Mouse (Mus musculus): ENCODE measurements around the gene Uts2b. TPM values are rescaled to one million over a fixed set of nuclear protein-coding genes. Genes with fewer than 3 reads are reported as not detected.

Gene Uts2b
- polyA plus RNA-seq, 1 experiment from 2014 or later: 0.27 TPM

GRCm38 (mm10) chr16:27389534-27390282 lies 19.7 kb upstream of the Uts2b start:
- H3K4me2 ChIP-seq (replicated peaks): peak overlapping the region; percentile 64
- H3K36me3 ChIP-seq: no peaks in the 10 kb centered on the region
- H3K27ac ChIP-seq: peak overlapping the region; percentile 97
- WGBS: 24% methylated on average over 7 of the region's 7 CpGs
- H3K27me3 ChIP-seq: no peaks in the 10 kb centered on the region
- peak overlapping the region; percentile 95 for H3K9ac ChIP-seq
- H3K4me1 ChIP-seq: peaks cover 18% of the 10 kb centered on the region
- peak overlapping the region; percentile 87 for H3K4me3 ChIP-seq
- no peak for ATAC-seq (ENCODE audit: insufficient number of reproducible peaks, insufficient read depth, low FRiP score, low TSS enrichment)
- no peaks in the 10 kb centered on the region for H3K9me3 ChIP-seq

- ATAC-seq (ENCODE audit: insufficient number of reproducible peaks, insufficient read depth, low FRiP score, low TSS enrichment): peak; percentile 93
- no peaks in the 10 kb centered on the region for H3K36me3 ChIP-seq
- no peaks in the 10 kb centered on the region for H3K27me3 ChIP-seq
- under 1% methylated on average over 67 of the region's 69 CpGs for WGBS
- peak within 1 kb of the TSS; percentile 87 for H3K4me3 ChIP-seq
- H3K9ac ChIP-seq: peak within 1 kb of the TSS; percentile 95
- peak within 1 kb of the TSS; percentile 97 for H3K27ac ChIP-seq
- H3K4me2 ChIP-seq (replicated peaks): peak within 1 kb of the TSS; percentile 64
- no peaks in the 10 kb centered on the region for H3K9me3 ChIP-seq
- peaks cover 18% of the 10 kb centered on the region for H3K4me1 ChIP-seq
Observed at GRCm38 (mm10) chr16:27388761-27389451, 18.9 kb upstream of the Uts2b start, which contains the start of gene Ccdc50. TSS of gene Ccdc50 (plus strand) at chr16:27388869.

GRCm38 (mm10) chr16:27387634-27388611 lies 17.9 kb upstream of the Uts2b start:
- Histone ChIP-seq H3K27me3 (no peaks in the 10 kb centered on the region), H3K9me3 (no peaks in the 10 kb centered on the region), H3K4me2 (replicated peaks) (peak overlapping the region; percentile 64), H3K4me3 (peak overlapping the region; percentile 87), H3K27ac (no peak overlapping the region; the same call in 1 of the 2 replicates), H3K4me1 (peaks cover 18% of the 10 kb centered on the region), H3K36me3 (no peaks in the 10 kb centered on the region), H3K9ac (peak overlapping the region; percentile 95; the same call in 1 of the 2 replicates)
- ATAC-seq (ENCODE audit: insufficient number of reproducible peaks, insufficient read depth, low FRiP score, low TSS enrichment): no peak
- whole genome bisulfite sequencing: 60% methylated on average over 12 of the region's 12 CpGs

GRCm38 (mm10) chr16:27386850-27387407 lies 16.9 kb upstream of the Uts2b start:
- ATAC-seq (ENCODE audit: insufficient number of reproducible peaks, insufficient read depth, low FRiP score, low TSS enrichment): no peak
- no peaks in the 10 kb centered on the region for H3K9me3 ChIP-seq
- peaks cover 18% of the 10 kb centered on the region for H3K4me1 ChIP-seq
- H3K4me2 ChIP-seq (replicated peaks): no peak overlapping the region
- no peaks in the 10 kb centered on the region for H3K27me3 ChIP-seq
- 73% methylated on average over 4 of the region's 4 CpGs for WGBS
- H3K9ac ChIP-seq: no peak overlapping the region
- no peak overlapping the region for H3K27ac ChIP-seq
- H3K4me3 ChIP-seq: no peak overlapping the region
- H3K36me3 ChIP-seq: no peaks in the 10 kb centered on the region

GRCm38 (mm10) chr16:27385649-27386048 lies 15.6 kb upstream of the Uts2b start:
- H3K4me1 ChIP-seq: peaks cover 11% of the 10 kb centered on the region

GRCm38 (mm10) chr16:27384893-27385603 lies 15.0 kb upstream of the Uts2b start:
- no peak overlapping the region for H3K9ac ChIP-seq
- H3K27me3 ChIP-seq: no peaks in the 10 kb centered on the region
- no peaks in the 10 kb centered on the region for H3K9me3 ChIP-seq
- ATAC-seq (ENCODE audit: insufficient number of reproducible peaks, insufficient read depth, low FRiP score, low TSS enrichment): no peak
- no peak overlapping the region for H3K4me2 ChIP-seq (replicated peaks)
- H3K4me3 ChIP-seq: no peak overlapping the region
- WGBS: 68% methylated on average over 4 of the region's 4 CpGs
- no peaks in the 10 kb centered on the region for H3K36me3 ChIP-seq
- no peak overlapping the region for H3K27ac ChIP-seq
- H3K4me1 ChIP-seq: peaks cover 6% of the 10 kb centered on the region; the same call in 1 of the 2 replicates

More at GRCm38 (mm10) chr16:27385649-27386048, 15.6 kb upstream of the Uts2b start:
- Histone ChIP-seq H3K4me2 (replicated peaks) (no peak overlapping the region), H3K36me3 (no peaks in the 10 kb centered on the region), H3K9me3 (no peaks in the 10 kb centered on the region), H3K9ac (no peak overlapping the region), H3K27ac (no peak overlapping the region), H3K4me3 (no peak overlapping the region), H3K27me3 (no peaks in the 10 kb centered on the region)
- WGBS: 67% methylated on average over 1 of the region's 1 CpGs
- no peak for ATAC-seq (ENCODE audit: insufficient number of reproducible peaks, insufficient read depth, low FRiP score, low TSS enrichment)

- no peaks in the 10 kb centered on the region for H3K4me1 ChIP-seq
Observed at GRCm38 (mm10) chr16:27382217-27382616, 12.2 kb upstream of the Uts2b start.

GRCm38 (mm10) chr16:27376556-27376955 lies 6.5 kb upstream of the Uts2b start:
- Histone ChIP-seq H3K4me3 (no peak overlapping the region), H3K4me2 (replicated peaks) (no peak overlapping the region), H3K27ac (no peak overlapping the region), H3K9me3 (no peaks in the 10 kb centered on the region), H3K27me3 (no peaks in the 10 kb centered on the region), H3K36me3 (no peaks in the 10 kb centered on the region), H3K4me1 (no peaks in the 10 kb centered on the region), H3K9ac (no peak overlapping the region)
- no peak for ATAC-seq (ENCODE audit: insufficient number of reproducible peaks, insufficient read depth, low FRiP score, low TSS enrichment)

More at GRCm38 (mm10) chr16:27382217-27382616, 12.2 kb upstream of the Uts2b start:
- H3K9me3 ChIP-seq: no peaks in the 10 kb centered on the region
- 76% methylated on average over 4 of the region's 4 CpGs for WGBS
- H3K9ac ChIP-seq: no peak overlapping the region
- no peak overlapping the region for H3K27ac ChIP-seq
- no peaks in the 10 kb centered on the region for H3K27me3 ChIP-seq
- H3K4me2 ChIP-seq (replicated peaks): no peak overlapping the region
- H3K4me3 ChIP-seq: no peak overlapping the region
- no peak for ATAC-seq (ENCODE audit: insufficient number of reproducible peaks, insufficient read depth, low FRiP score, low TSS enrichment)
- H3K36me3 ChIP-seq: no peaks in the 10 kb centered on the region

GRCm38 (mm10) chr16:27375318-27375717 lies 5.3 kb upstream of the Uts2b start:
- Histone ChIP-seq H3K9ac (no peak overlapping the region), H3K4me3 (no peak overlapping the region), H3K9me3 (no peaks in the 10 kb centered on the region), H3K27ac (no peak overlapping the region), H3K36me3 (no peaks in the 10 kb centered on the region), H3K27me3 (no peaks in the 10 kb centered on the region), H3K4me1 (no peaks in the 10 kb centered on the region), H3K4me2 (replicated peaks) (no peak overlapping the region)
- ATAC-seq (ENCODE audit: insufficient number of reproducible peaks, insufficient read depth, low FRiP score, low TSS enrichment): no peak
- 94% methylated on average over 2 of the region's 2 CpGs for WGBS

GRCm38 (mm10) chr16:27374139-27374538 lies 4.1 kb upstream of the Uts2b start:
- Histone ChIP-seq H3K27me3 (no peaks in the 10 kb centered on the region), H3K27ac (no peak overlapping the region)

More at GRCm38 (mm10) chr16:27374139-27374538, 4.1 kb upstream of the Uts2b start:
- Histone ChIP-seq H3K4me3 (no peak overlapping the region), H3K4me2 (replicated peaks) (no peak overlapping the region), H3K36me3 (no peaks in the 10 kb centered on the region), H3K9ac (no peak overlapping the region), H3K9me3 (no peaks in the 10 kb centered on the region), H3K4me1 (no peaks in the 10 kb centered on the region)
- no peak for ATAC-seq (ENCODE audit: insufficient number of reproducible peaks, insufficient read depth, low FRiP score, low TSS enrichment)
- WGBS: 79% methylated on average over 3 of the region's 3 CpGs
